Mouse (Mus musculus) lung, postnatal 25 days (tissue): ENCODE measurements around the gene Ilk.
A peak's percentile ranks its signal among the peaks of the same experiment; 100 is the strongest.
"Not testable (repeated sequence)": the region's sequence is repeated elsewhere in the genome, so short reads cannot be mapped to it uniquely, and the experiment has no call there.

ENCODE experiments used
- DNase-seq: peaks from one replicate; pipeline ENCODE4 v3.0.0; 2022; ENCODE audit warnings: low spot score

Ilk gene

GRCm38 (mm10) chr7:105743246-105743925 lies 7.0 kb downstream of the Ilk start:
- not testable (repeated sequence) for DNase-seq

DNA sequence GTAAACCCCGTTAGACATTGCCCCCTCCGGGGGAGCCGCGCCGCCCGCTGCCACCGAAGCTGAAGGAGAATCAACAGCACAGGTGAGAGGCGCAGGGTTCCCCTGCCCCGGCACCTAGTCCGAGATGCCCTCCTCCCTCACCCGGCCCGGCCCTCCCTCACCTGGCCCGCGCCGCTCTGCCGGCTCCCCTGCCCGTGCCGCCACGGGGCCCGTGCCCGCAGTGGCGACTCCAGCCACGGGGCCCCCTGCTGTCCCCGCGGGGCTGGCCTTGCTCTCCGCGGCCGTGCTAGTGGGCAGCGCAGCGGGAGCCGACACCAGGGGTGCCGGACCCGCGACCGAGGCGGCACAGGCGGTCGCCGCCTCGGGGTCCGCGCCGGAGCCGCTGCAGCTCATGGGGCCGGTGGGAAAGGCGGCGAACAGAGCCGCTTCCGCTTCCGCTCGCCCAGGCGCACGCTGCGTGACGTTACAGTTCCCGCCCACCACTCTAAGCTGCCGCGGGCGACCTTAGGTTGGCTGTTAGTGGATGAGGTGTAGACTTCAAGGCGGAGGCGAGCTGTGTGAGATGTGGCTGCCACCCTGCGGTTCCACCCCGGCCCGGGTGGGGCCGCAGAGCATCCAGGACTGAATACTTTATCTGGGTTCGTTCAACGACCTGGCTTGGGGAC lies 7.7 kb downstream of the Ilk start, which contains the start of gene Taf10:
Gene Taf10, minus strand, starts transcription at position 436 of the 665 bp plus-strand sequence.
- peak; percentile 92 for DNase-seq

DNA sequence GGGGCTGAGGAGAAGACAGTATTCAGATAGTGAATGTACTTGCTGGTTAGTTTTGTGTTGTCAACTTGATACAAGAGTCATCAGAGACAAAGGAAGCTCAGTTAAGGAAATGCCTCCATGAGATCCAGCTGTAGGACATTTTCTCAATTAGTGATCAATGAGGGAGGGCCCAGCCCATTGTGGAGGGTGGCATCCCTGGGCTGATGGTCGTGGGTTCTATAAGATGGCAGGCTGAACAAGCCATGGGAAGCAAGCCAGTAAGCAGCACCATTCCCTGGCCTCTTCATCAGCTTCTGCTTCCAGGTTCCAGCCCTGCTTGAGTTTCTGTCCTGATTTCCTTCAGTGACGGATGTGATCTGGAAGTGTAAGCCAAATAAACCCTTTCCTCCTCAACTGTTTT lies 11.4 kb downstream of the Ilk start:
- no peak for DNase-seq

GRCm38 (mm10) chr7:105751491-105752433 lies 15.4 kb downstream of the Ilk start, which contains the start of gene Tpp1:
Tpp1 (minus strand) TSS chr7:105752235.
- DNase-seq = peak; percentile 96

- DNase-seq = no peak
These were observed 16.3 kb downstream of the Ilk start for GRCm38 (mm10) chr7:105752716-105753115.

DNA sequence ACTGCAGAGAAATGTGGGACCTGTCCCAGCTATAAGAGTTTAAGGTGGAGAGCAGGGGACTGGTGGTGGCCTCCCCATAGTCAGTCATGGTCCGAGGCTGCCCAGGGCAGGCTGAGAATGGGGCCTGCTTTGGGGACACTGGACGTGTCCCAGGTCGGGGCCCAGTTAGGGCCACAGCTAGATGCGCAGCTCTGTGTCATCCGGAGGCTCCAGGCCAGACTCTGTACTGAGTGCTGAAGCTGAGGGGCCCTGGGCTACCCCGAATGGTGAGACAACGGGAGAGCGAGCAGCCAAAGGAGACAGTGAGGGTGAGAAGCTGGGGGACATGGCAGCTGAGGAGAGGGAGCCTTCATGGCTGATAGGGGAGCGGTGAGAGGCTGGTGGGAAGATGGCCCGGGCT lies 16.9 kb downstream of the Ilk start:
- no peak for DNase-seq

DNA sequence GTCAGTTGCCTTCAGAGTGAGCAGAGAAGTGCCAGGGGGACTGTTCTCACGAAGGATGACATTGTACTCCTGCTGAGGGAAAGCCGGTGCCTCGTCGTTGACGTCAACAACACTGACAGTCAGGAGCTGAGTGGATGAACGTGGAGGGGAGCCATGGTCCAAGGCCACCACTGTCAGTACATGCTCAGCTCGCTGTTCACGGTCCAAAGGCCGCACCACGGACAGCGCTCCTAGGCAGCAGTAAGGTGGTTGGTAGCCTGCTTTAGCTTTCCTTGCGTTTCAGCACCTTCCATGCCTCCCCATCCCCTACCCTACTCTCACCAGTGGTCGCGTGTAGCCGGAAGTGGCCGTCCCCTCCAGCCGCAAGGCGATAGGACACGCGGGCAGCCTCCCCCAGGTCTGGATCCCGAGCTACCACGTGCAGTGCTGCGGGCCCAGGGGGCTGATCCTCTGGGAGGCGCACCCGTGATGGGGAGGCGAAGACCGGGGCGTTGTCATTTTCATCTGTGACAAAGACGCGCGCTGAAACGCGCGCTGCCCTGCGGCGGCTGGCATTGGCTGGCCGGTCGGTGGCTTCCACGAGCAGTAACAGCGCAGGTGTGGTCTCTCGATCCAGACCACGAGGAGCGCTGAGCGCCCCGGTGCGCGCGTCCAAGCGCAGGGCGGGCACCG lies 25.6 kb downstream of the Ilk start:
- DNase-seq = no peak

GRCm38 (mm10) chr7:105762517-105763270 lies 26.3 kb downstream of the Ilk start:
- DNase-seq = no peak

GRCm38 (mm10) chr7:105764331-105764730 lies 27.9 kb downstream of the Ilk start:
- DNase-seq = no peak

DNA sequence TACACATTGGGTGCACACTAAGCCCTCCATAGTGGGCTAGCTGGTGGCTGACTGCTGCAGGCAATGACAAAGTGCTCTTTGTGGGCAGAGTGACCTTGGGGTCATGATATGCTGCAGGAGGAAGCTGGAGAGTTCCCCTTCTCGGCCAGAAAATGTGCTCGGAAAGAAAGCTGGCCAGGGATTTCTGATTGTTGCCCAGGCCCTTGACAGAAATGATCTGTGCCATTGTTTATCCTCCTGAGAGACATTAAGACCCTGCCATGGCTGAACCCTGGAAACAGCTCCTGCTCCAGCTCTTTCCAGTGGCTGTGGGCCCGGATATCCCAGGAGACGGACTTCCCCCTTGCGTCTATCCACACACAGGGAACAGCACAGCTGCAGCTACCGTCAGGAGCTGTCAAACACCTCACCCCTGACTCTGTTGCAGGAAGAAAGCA lies 31.4 kb downstream of the Ilk start:
- DNase-seq = no peak

GRCm38 (mm10) chr7:105769959-105770358 lies 33.6 kb downstream of the Ilk start:
- no peak for DNase-seq

- DNase-seq = no peak
These were observed 35.9 kb downstream of the Ilk start for GRCm38 (mm10) chr7:105772331-105772730.

GRCm38 (mm10) chr7:105773041-105773440 lies 36.6 kb downstream of the Ilk start:
- no peak for DNase-seq

GRCm38 (mm10) chr7:105774661-105775060 lies 38.3 kb downstream of the Ilk start:
- no peak for DNase-seq

DNA sequence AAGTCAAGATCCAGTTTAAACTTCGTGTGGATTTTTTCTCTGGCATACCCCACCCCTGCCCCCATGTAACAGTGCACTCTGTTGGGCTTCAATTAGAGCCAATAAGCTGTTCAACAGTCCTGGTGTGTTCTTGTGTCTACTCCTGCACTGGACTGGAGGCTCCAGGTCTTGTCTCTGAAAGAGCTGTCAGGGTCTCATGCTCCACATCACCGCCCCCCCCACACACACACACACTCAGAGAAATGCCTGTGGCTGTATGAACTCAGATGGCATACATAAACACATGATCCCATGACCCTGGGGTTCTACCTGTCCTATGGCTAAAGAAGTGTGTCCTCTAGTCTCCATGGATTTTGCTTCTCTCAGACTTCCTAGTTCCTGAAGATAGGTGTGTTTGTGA lies 39.6 kb downstream of the Ilk start:
- no peak for DNase-seq

GRCm38 (mm10) chr7:105777316-105777715 lies 40.9 kb downstream of the Ilk start:
- DNase-seq = no peak

GRCm38 (mm10) chr7:105777797-105778552 lies 41.6 kb downstream of the Ilk start:
- peak; percentile 27 for DNase-seq

GRCm38 (mm10) chr7:105778553-105779265 lies 42.3 kb downstream of the Ilk start:
- peak; percentile 66 for DNase-seq

DNA sequence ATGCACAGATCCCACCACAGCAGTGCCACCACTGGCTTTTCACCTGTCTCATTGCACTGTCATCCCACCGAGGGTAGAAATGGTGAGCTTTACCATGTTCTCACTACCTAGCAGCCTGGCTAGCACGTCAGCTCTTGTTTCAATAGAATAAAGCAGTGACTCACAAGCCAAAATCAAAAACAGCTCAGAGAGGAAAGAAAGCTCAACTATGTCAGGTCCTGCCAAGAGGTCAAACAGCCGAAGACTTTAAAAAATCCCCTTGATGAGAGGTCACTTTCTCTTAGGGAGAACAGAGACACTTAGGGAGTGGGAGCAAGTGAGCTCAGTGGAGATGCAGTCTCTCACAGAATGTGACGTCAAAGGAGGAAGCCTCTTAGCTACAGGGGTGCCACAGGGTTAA lies 47.5 kb downstream of the Ilk start:
- DNase-seq = no peak

- DNase-seq = no peak
These were observed 48.2 kb downstream of the Ilk start for GRCm38 (mm10) chr7:105784556-105784955.
